Mouse (Mus musculus): ENCODE measurements at regions not wholly inside any gene's neighbourhood (a gene's known extent, or its start where the extent isn't known, plus 50 kb on each side); places are given as distances from the start of the nearest gene placed in this dataset.

DNA sequence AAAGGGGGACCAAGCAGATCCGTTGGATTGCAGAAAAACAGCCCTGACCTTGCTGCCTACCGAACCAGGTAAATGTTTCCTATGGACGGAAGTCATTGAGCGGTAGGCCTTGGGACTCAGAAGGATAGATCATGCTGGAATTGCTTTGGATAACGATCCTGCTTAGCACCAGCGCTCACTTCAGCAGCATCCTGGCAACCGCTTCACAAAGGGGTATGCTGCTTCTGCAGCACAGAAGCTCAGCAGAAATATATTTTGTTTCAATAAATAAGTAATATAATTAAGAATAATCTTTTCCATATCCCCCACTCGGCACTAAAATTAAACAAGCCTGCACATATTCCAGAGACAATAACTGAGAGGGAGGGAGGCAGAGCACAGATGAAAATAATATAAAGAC is 296.0 kb downstream of the Meis1 start:
- no peak for DNase-seq (ENCODE audit: low spot score in 2 of 2)

DNA sequence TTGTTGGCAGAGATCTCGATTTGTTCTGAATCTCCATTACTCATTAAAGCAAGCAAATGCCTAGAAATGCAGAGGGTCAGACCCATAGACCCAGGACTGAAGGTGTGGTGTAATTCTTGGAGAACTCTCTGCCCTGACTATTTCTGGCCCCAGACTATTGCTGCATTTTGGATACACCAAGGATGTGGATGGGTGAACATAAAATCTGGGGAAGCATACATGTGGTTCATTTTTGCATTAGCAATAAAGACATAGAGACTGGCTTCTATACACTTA is 303.0 kb downstream of the Meis1 start:
- no peak for DNase-seq (ENCODE audit: low spot score in 2 of 2)

GRCm38 (mm10) chr11:18715050-18715850 is 303.5 kb downstream of the Meis1 start:
- DNase-seq (ENCODE audit: low spot score in 2 of 2): peak in 1 of 2 experiments; percentile 6

DNA sequence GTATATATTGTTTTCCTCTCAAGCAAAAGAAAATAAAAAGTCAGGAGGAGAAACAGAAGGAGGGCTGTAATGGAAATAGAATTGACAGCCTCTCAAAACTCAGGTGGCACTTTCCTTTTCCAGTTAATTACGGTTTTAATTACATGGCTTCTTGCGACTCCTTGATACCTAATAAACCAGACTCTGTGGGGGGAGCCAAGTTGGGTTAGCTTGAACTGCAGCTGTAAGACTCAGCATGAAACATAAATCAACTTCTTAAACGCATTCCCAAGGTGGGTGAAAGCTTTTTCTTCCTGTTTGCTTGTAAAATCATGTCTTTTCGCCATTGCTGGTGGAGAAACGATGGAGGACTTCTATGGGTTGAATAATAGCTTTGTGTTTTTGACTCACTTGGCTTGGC is 304.4 kb downstream of the Meis1 start:
- no peak for DNase-seq (ENCODE audit: low spot score in 2 of 2)

DNA sequence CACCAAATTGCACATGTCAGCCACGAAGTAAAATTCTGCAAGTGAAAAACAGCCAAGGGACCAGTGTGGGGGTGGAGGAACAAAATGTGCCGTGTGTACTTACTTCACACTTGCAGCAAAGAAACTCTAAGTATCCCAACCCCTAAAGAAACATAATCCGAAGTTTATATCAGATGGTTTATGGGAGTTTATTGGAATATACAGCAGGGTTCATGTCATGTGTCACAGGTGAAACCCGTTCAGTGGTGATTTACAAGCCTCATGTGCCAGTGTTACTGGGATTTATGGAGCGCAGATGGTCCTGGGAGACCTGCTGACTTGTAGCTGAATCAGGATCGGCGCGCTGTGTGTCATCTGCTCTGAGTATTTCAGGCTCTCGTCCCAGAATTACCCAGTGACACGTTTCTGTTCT is 306.1 kb downstream of the Meis1 start:
- DNase-seq (ENCODE audit: low spot score in 2 of 2): peak; percentile 50 to 52

DNA sequence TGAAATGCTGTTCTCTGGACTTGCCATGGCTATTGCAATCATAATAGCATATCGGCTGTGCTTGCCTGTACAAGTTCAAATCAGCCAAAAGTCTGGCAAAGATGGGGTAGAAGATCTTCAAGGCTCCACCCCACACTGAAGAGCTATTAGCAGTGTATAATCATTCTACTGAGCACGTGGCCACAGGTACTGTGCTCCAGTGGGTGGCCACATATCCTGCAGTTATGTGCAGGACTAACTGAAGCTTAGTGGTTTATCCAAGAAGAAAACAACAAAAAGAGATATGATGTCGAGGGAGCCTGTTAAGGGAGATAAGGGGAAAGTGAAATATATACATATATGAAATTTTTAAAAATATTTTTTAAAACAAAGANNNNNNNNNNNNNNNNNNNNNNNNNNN is 309.2 kb downstream of the Meis1 start:
- no peak for DNase-seq (ENCODE audit: low spot score in 2 of 2)

DNA sequence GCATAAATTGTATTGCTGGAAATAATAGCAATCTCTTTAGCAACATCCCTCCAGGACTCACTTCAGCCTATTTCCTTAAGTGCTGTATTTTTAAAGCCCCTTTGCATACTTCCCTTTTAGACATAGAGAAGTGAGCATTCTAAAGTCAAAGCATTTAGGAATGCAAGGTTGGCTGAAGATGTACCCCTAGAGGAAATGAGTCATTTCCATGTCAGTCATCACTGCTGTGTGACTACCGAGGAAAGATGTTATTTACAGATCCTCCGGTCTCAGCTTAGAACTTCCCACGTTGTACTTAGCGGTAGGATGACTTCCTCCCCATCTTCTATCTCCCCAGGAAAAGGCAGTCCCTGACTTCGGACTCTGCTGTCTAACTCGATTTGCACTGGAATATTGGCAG is 337.2 kb downstream of the Meis1 start:
- DNase-seq (ENCODE audit: low spot score in 2 of 2): no peak

DNA sequence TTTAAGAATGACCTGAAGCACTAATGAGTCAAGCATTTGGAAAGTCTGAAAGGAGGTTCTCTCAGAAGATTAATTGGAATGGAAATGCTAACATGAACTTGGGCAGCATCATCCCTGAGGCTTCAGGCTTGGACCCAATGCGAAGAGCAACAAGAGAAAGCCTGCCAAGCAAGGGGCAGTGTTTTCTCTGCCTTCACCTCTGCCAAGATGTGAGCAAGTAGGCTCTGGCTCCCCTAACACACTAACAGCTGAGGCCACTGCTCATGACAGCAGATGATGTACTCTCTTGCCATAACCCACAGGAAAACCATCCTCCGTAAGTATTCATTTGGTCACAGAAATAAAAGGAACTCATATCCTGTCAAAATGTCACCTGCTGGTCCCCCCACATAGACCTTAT is 341.9 kb downstream of the Meis1 start:
- no peak for DNase-seq (ENCODE audit: low spot score in 2 of 2)

GRCm38 (mm10) chr11:18670967-18671366 is 347.8 kb downstream of the Meis1 start:
- DNase-seq (ENCODE audit: low spot score in 2 of 2): peak; percentile 20 to 57

- DNase-seq (ENCODE audit: low spot score in 2 of 2): no peak
Observed at GRCm38 (mm10) chr11:18669322-18669721, 349.5 kb downstream of the Meis1 start.

DNA sequence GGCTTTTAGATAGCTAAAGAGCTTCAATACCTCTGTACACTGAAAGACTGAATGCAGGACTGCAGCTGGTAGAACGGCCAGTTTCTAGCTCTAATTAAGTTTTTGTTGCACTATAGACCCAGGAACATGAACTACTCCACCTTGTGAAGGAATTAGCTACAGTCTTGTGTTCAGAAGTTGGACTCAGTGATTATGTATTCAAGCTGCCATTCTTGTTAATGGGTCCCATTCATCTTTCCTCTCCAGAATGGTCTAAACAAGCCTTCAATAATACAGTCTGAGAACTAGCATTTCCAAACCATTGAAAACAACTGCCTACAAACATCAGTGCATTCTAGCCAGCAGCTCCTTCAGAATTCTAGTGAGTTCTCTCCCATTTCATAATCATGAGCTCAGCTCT is 362.4 kb downstream of the Meis1 start:
- DNase-seq (ENCODE audit: low spot score in 2 of 2): no peak

GRCm38 (mm10) chr11:18631975-18632773 is 386.6 kb downstream of the Meis1 start:
- DNase-seq (ENCODE audit: low spot score in 2 of 2): no peak

GRCm38 (mm10) chr11:18631570-18631969 is 387.2 kb downstream of the Meis1 start:
- no peak for DNase-seq (ENCODE audit: low spot score in 2 of 2)

DNA sequence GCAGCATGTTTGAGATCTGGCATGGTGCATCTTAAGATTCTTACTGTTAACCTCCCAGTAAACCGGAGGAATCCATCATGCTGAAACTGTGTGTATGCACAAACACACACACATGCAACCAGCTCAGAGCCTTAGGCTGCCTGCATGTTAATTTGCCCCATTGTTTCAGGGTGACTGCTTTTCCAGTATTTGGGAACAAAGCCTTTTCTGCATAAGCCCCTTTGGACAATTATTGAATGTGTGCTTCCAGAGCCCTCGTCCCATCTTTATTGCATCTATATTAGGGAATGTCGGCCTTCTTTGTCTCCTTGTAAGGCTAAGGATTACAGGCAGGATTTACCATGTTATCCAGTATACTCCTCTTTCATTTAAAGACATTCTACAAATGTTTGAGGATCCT is 397.0 kb downstream of the Meis1 start:
- no peak for DNase-seq (ENCODE audit: low spot score in 2 of 2)

DNA sequence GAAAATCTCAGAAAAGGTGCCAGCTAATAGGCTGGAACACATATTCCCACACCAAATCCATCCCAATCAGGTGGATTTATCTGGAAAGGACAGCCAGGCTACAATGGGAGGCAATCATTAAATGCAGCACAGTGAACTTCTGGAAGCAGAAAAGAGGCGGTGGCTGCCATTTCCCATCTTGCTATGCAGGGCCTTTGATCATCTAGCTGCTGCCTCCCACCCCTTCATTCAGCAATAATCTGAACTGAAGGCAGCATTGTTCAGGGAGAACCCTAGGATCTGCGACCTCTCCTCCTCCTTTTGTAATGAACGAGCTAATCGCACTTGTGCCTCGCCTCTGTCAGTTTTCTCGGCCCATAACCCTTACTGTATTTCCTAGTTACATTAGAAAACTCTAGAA is 413.9 kb downstream of the Meis1 start:
- DNase-seq (ENCODE audit: low spot score in 2 of 2): no peak

DNA sequence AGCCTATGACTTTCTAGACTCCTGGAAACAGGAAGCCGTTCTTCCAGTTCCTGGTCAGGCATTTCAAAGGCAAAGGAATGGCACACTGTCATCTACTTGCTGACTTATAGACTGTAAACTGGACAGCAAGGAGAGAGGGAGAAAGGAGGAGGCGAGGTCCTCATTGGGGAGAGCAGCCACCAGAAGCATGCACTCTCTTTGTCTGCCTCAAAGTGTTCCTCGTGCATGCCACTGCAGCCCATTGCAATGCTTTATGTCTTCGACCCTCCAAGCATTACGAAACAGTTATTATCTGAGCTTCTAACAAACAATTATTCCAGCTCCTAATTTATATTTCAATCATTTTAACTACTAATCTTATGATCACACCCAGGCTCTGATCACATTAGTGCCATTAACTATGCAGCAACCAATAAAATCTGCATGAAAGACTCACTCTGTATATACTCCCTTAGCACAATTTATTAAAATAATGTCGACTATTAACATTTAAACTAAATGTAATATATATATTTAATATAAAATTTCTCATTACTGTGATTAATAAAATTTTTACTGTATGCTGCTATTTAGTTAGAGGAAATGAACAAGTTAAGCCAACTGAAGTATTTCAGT is 417.1 kb downstream of the Meis1 start:
- DNase-seq (ENCODE audit: low spot score in 2 of 2): no peak

DNA sequence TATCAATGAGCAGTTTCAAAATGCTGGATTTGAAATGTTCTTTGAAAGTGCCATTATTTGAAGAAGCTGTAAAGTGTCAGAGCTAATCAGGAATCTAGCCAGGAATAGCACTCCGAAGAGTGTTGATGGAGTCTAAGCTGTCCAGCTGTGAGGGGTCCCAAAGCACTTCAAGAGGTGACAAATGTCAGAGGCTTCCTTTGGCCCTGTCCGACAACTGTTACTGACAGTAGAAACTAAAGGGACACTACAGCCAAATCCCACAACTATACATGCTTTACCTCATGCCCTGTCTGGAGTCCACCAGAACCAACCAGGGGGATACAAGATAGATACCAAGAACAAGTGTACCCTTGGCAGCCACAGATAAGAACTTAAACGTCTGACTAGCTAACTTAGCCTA is 420.4 kb downstream of the Meis1 start:
- DNase-seq (ENCODE audit: low spot score in 2 of 2): no peak

DNA sequence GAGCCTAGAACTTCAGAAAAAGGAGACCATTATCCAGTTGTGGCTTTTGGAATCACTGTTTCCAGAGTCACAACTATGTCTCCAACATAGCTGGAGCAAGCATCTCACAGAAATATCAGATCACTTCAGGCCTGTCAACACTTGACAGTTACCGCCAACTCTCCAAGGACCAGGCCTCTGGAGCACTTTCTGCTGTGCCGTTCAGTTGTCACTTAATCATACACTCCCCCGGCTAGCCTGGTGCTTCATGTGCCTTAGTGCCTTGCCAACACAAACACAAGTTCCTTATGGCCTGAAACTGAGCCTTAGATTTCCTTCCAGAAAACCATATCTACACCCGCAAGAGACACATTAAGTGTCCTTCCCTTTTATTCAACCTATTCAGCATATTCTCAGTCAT is 421.8 kb downstream of the Meis1 start:
- no peak for DNase-seq (ENCODE audit: low spot score in 2 of 2)

GRCm38 (mm10) chr11:18590487-18590886 is 428.3 kb downstream of the Meis1 start:
- no peak for DNase-seq (ENCODE audit: low spot score in 2 of 2)

- no peak for DNase-seq (ENCODE audit: low spot score in 2 of 2)
Observed at GRCm38 (mm10) chr11:18586468-18586867, 432.3 kb downstream of the Meis1 start.

DNA sequence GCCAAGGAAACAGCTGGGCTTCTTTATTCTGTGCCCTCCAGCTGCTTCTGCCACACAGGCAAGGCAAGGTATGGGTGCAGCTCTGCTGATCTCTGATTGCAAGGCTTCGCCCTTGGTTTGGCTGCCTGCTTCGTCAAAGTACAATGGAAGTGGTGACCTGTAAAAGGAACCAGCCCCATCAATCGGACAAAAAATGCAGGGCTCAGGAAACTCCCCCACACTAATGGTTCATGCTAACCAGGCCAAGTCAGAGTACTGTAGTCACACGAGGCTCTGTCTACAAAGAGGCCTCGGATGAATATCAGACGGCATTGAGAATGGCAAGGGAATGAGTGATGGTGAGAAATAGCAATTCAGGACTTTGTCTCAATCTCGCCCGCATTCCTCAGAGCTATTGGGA is 433.8 kb downstream of the Meis1 start:
- no peak for DNase-seq (ENCODE audit: low spot score in 2 of 2)

DNA sequence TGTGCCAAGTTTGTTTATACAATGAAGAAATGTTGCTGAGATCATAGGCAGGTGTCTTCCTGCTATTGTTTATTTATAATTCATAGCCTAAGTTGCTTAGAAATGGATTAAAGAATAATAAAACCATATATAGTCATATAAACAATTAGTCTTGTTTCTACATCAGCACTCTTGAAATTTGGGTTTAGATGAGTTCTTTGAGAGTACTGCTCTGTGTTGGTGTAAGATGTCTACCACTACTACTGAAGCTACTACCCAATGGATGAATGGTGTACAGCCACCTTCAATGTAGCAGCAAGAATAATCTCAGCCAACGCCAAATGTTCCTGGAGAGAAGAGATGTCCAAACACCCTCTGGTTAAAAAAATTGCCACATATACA is 436.0 kb downstream of the Meis1 start:
- DNase-seq (ENCODE audit: low spot score in 2 of 2): no peak
